Mouse (Mus musculus) CH12.LX (cell line): ENCODE measurements around the gene Apoc2.
A peak's percentile ranks its signal among the peaks of the same experiment; 100 is the strongest.

ENCODE experiments used
- BHLHE40 ChIP-seq: IDR thresholded peaks from 2 replicates; pipeline ENCODE4 v1.6.1; 2011; ENCODE audit warnings: mild to moderate bottlenecking, low read depth, low read length, improper control_type of control experiment
- CTCF ChIP-seq, 2 experiments: IDR thresholded peaks in 1 of 2; conservative IDR thresholded peaks in 1 of 2; 2 replicates each; pipeline ENCODE4 v1.5.1; 2011 to 2012; ENCODE audit warnings: low read depth in 2 of 2, low read length in 2 of 2, improper control_type of control experiment in 1 of 2, inconsistent platforms in 1 of 2, mild to moderate bottlenecking in 1 of 2, moderate library complexity in 1 of 2
- E2F4 ChIP-seq: IDR thresholded peaks from 2 replicates; pipeline ENCODE4 v1.6.1; 2011; ENCODE audit warnings: low read depth, low read length, improper control_type of control experiment; ENCODE audit not compliant: insufficient replicate concordance
- EP300 ChIP-seq: IDR thresholded peaks from 2 replicates; pipeline ENCODE4 v1.6.1; 2011; ENCODE audit warnings: low read length, improper control_type of control experiment
- HCFC1 ChIP-seq: IDR thresholded peaks from 2 replicates; pipeline ENCODE4 v1.6.1; 2012; ENCODE audit warnings: low read depth, mild to moderate bottlenecking, inconsistent platforms, low read length, improper control_type of control experiment
- MAFK ChIP-seq: IDR thresholded peaks from 2 replicates; pipeline ENCODE4 v1.6.1; 2011; ENCODE audit warnings: low read length, improper control_type of control experiment; ENCODE audit not compliant: insufficient replicate concordance
- POLR2A ChIP-seq: IDR thresholded peaks from 2 replicates; pipeline ENCODE4 v1.6.1; 2011; ENCODE audit warnings: low read depth, mild to moderate bottlenecking, improper control_type of control experiment, low read length
- POLR2AphosphoS2 ChIP-seq: IDR thresholded peaks from 2 replicates; pipeline ENCODE4 v1.6.1; 2011; ENCODE audit warnings: low read depth, low read length, improper control_type of control experiment
- UBTF ChIP-seq: IDR thresholded peaks from 2 replicates; pipeline ENCODE4 v1.6.1; 2012; ENCODE audit warnings: low read depth, mild to moderate bottlenecking, inconsistent platforms, low read length, improper control_type of control experiment, moderate library complexity

- TF ChIP-seq POLR2A = peak; percentile 1; the same call in 1 of the 2 replicates
- TF ChIP-seq CTCF (conservative IDR thresholded peaks at IDR 0.05 in 1 of 2, IDR thresholded peaks at IDR 0.05 in 1 of 2; ENCODE audit: low read depth in 2 of 2, low read length in 2 of 2) = no peak
- no peak for TF ChIP-seq EP300
- no peak for TF ChIP-seq BHLHE40
- no peak for TF ChIP-seq POLR2AphosphoS2
- no peak for TF ChIP-seq UBTF
- no peak for TF ChIP-seq HCFC1
- no peak for TF ChIP-seq E2F4
- TF ChIP-seq MAFK = no peak
Observed at GRCm38 (mm10) chr7:19697949-19698906, 20.5 kb upstream of the Apoc2 start.
